Mouse (Mus musculus): Measurements from ENCODE around the gene Amot. TPM values are rescaled to one million over a fixed set of nuclear protein-coding genes. Genes with fewer than 3 reads are reported as not detected.

Amot gene
- total and polyA plus RNA-seq, 2 experiments from 2014 or later: 7.7 to 18.3 TPM

- Histone ChIP-seq H3K4me2 (ENCODE audit: low read depth) (no peak overlapping the region), H3K9ac (no peak overlapping the region), H3K27ac (ENCODE audit: low read depth, low read length) (no peak overlapping the region), H3K36me3 (ENCODE audit: insufficient read depth) (no peaks in the 10 kb centered on the region; the same call in 1 of the 2 replicates), H3K27me3 (ENCODE audit: insufficient read depth, low read length) (no peaks in the 10 kb centered on the region), H3K9me3 (ENCODE audit: low read length) (no peaks in the 10 kb centered on the region), H3K4me3 (ENCODE audit: low read depth, low read length) (no peak overlapping the region), H3K4me1 (ENCODE audit: insufficient read depth) (no peaks in the 10 kb centered on the region)
- no peak for TF ChIP-seq CTCF (IDR thresholded peaks at IDR 0.05; ENCODE audit: low read depth)
- DNase-seq (no peak), ATAC-seq (no peak)
- 92% methylated on average over 3 of the region's 3 CpGs for WGBS
Observed at GRCm38 (mm10) chrX:145461339-145461738, 43.6 kb downstream of the Amot start.

GRCm38 (mm10) chrX:145456251-145456650 lies 48.7 kb downstream of the Amot start:
- H3K27me3 ChIP-seq (ENCODE audit: insufficient read depth, low read length): no peaks in the 10 kb centered on the region
- no peak for TF ChIP-seq CTCF (IDR thresholded peaks at IDR 0.05; ENCODE audit: low read depth)
- WGBS: 86% methylated on average over 4 of the region's 4 CpGs
- H3K4me1 ChIP-seq (ENCODE audit: insufficient read depth): no peaks in the 10 kb centered on the region
- ATAC-seq: no peak
- H3K36me3 ChIP-seq (ENCODE audit: insufficient read depth): no peaks in the 10 kb centered on the region; the same call in 1 of the 2 replicates
- H3K9me3 ChIP-seq (ENCODE audit: low read length): no peaks in the 10 kb centered on the region
- no peak overlapping the region for H3K4me3 ChIP-seq (ENCODE audit: low read depth, low read length)
- no peak for DNase-seq
- H3K9ac ChIP-seq: no peak overlapping the region
- H3K4me2 ChIP-seq (ENCODE audit: low read depth): no peak overlapping the region
- no peak overlapping the region for H3K27ac ChIP-seq (ENCODE audit: low read depth, low read length)

GRCm38 (mm10) chrX:145455629-145456028 lies 49.4 kb downstream of the Amot start:
- WGBS: 87% methylated on average over 6 of the region's 6 CpGs
- TF ChIP-seq CTCF (IDR thresholded peaks at IDR 0.05; ENCODE audit: low read depth): no peak
- Histone ChIP-seq H3K9ac (no peak overlapping the region), H3K9me3 (ENCODE audit: low read length) (no peaks in the 10 kb centered on the region), H3K4me2 (ENCODE audit: low read depth) (no peak overlapping the region), H3K27me3 (ENCODE audit: insufficient read depth, low read length) (no peaks in the 10 kb centered on the region), H3K4me1 (ENCODE audit: insufficient read depth) (no peaks in the 10 kb centered on the region), H3K27ac (ENCODE audit: low read depth, low read length) (no peak overlapping the region), H3K4me3 (ENCODE audit: low read depth, low read length) (no peak overlapping the region), H3K36me3 (ENCODE audit: insufficient read depth) (no peaks in the 10 kb centered on the region; the same call in 1 of the 2 replicates)
- DNase-seq (no peak), ATAC-seq (no peak)

GRCm38 (mm10) chrX:145454828-145455227 lies 50.2 kb downstream of the Amot start:
- ATAC-seq: peak; percentile 29
- 53% methylated on average over 4 of the region's 4 CpGs for WGBS

GRCm38 (mm10) chrX:145441526-145441925 lies 63.5 kb downstream of the Amot start:
- H3K9ac ChIP-seq: no peak overlapping the region
- WGBS: 96% methylated on average over 2 of the region's 2 CpGs
- no peak for ATAC-seq

More at GRCm38 (mm10) chrX:145454828-145455227, 50.2 kb downstream of the Amot start:
- DNase-seq: peak; percentile 9
- H3K4me2 ChIP-seq (ENCODE audit: low read depth): no peak overlapping the region
- H3K27ac ChIP-seq (ENCODE audit: low read depth, low read length): no peak overlapping the region
- H3K9ac ChIP-seq: no peak overlapping the region
- H3K9me3 ChIP-seq (ENCODE audit: low read length): no peaks in the 10 kb centered on the region
- no peak for TF ChIP-seq CTCF (IDR thresholded peaks at IDR 0.05; ENCODE audit: low read depth)
- H3K4me1 ChIP-seq (ENCODE audit: insufficient read depth): no peaks in the 10 kb centered on the region
- H3K36me3 ChIP-seq (ENCODE audit: insufficient read depth): no peaks in the 10 kb centered on the region; the same call in 1 of the 2 replicates
- H3K27me3 ChIP-seq (ENCODE audit: insufficient read depth, low read length): no peaks in the 10 kb centered on the region
- H3K4me3 ChIP-seq (ENCODE audit: low read depth, low read length): no peak overlapping the region

GRCm38 (mm10) chrX:145433652-145434051 lies 71.3 kb downstream of the Amot start:
- ATAC-seq: no peak

More at GRCm38 (mm10) chrX:145441526-145441925, 63.5 kb downstream of the Amot start:
- H3K9me3 ChIP-seq (ENCODE audit: low read length): no peaks in the 10 kb centered on the region
- no peak overlapping the region for H3K27ac ChIP-seq (ENCODE audit: low read depth, low read length)
- H3K27me3 ChIP-seq (ENCODE audit: insufficient read depth, low read length): no peaks in the 10 kb centered on the region
- no peaks in the 10 kb centered on the region for H3K36me3 ChIP-seq (ENCODE audit: insufficient read depth)
- DNase-seq: no peak
- no peaks in the 10 kb centered on the region for H3K4me1 ChIP-seq (ENCODE audit: insufficient read depth)
- H3K4me2 ChIP-seq (ENCODE audit: low read depth): no peak overlapping the region
- no peak for TF ChIP-seq CTCF (IDR thresholded peaks at IDR 0.05; ENCODE audit: low read depth)
- no peak overlapping the region for H3K4me3 ChIP-seq (ENCODE audit: low read depth, low read length)

GRCm38 (mm10) chrX:145430836-145431570 lies 74.0 kb downstream of the Amot start:
- ATAC-seq (no peak), DNase-seq (no peak)
- Histone ChIP-seq H3K4me3 (ENCODE audit: low read depth, low read length) (no peak overlapping the region), H3K27me3 (ENCODE audit: insufficient read depth, low read length) (no peaks in the 10 kb centered on the region), H3K4me2 (ENCODE audit: low read depth) (no peak overlapping the region), H3K27ac (ENCODE audit: low read depth, low read length) (no peak overlapping the region), H3K9ac (no peak overlapping the region), H3K4me1 (ENCODE audit: insufficient read depth) (no peaks in the 10 kb centered on the region), H3K36me3 (ENCODE audit: insufficient read depth) (no peaks in the 10 kb centered on the region), H3K9me3 (ENCODE audit: low read length) (no peaks in the 10 kb centered on the region)
- TF ChIP-seq CTCF (IDR thresholded peaks at IDR 0.05; ENCODE audit: low read depth): no peak
- 85% methylated on average over 5 of the region's 5 CpGs for WGBS

More at GRCm38 (mm10) chrX:145433652-145434051, 71.3 kb downstream of the Amot start:
- no peak for TF ChIP-seq CTCF (IDR thresholded peaks at IDR 0.05; ENCODE audit: low read depth)
- no peaks in the 10 kb centered on the region for H3K4me1 ChIP-seq (ENCODE audit: insufficient read depth)
- H3K4me3 ChIP-seq (ENCODE audit: low read depth, low read length): no peak overlapping the region
- H3K36me3 ChIP-seq (ENCODE audit: insufficient read depth): no peaks in the 10 kb centered on the region
- H3K9me3 ChIP-seq (ENCODE audit: low read length): no peaks in the 10 kb centered on the region
- H3K27ac ChIP-seq (ENCODE audit: low read depth, low read length): no peak overlapping the region
- H3K4me2 ChIP-seq (ENCODE audit: low read depth): no peak overlapping the region
- no peaks in the 10 kb centered on the region for H3K27me3 ChIP-seq (ENCODE audit: insufficient read depth, low read length)
- DNase-seq: no peak
- WGBS: 64% methylated on average over 4 of the region's 4 CpGs
- H3K9ac ChIP-seq: no peak overlapping the region

Data from forebrain, postnatal 0 days (tissue).